Mouse (Mus musculus) midbrain, embryonic 12.5 days (tissue): Measurements from ENCODE around the gene Tesc. TPM values are rescaled to one million over a fixed set of nuclear protein-coding genes. Genes with fewer than 3 reads are reported as not detected.
A peak's percentile ranks its signal among the peaks of the same experiment; 100 is the strongest.

Experiments used
- ATAC-seq: fragments of 200-750 bp; cut with Nextera tagmentation; 2 replicates; pipeline ENCODE4 v1.8.0; 2017; ENCODE audit warnings: low read depth, moderate TSS enrichment, moderate library complexity; ENCODE audit not compliant: low FRiP score
- H3K27ac ChIP-seq: fragments of 300-500 bp; sonication (generic); replicated peaks from 2 replicates; pipeline ENCODE4 v1.5.1; 2016; ENCODE audit warnings: mild to moderate bottlenecking
- H3K27me3 ChIP-seq: fragments of 300-500 bp; sonication (generic); 2 replicates; pipeline ENCODE4 v1.6.1; 2016; ENCODE audit warnings: mild to moderate bottlenecking
- H3K36me3 ChIP-seq: fragments of 300-500 bp; sonication (generic); 2 replicates; pipeline ENCODE4 v1.6.1; 2016
- H3K4me1 ChIP-seq: fragments of 300-500 bp; sonication (generic); 2 replicates; pipeline ENCODE4 v1.6.1; 2016
- H3K4me2 ChIP-seq: fragments of 300-500 bp; sonication (generic); replicated peaks from 2 replicates; pipeline ENCODE4 v1.6.1; 2016; ENCODE audit warnings: mild to moderate bottlenecking, moderate library complexity
- H3K4me3 ChIP-seq: fragments of 300-500 bp; sonication (generic); 2 replicates; pipeline ENCODE4 v1.5.1; 2016; ENCODE audit warnings: mild to moderate bottlenecking
- H3K9ac ChIP-seq: fragments of 300-500 bp; sonication (generic); replicated peaks from 2 replicates; pipeline ENCODE4 v1.6.1; 2016; ENCODE audit warnings: mild to moderate bottlenecking, moderate library complexity
- H3K9me3 ChIP-seq: fragments of 300-500 bp; sonication (generic); 2 replicates; pipeline ENCODE4 v1.6.1; 2016; ENCODE audit warnings: mild to moderate bottlenecking
- WGBS: fragments of 180-500 bp; shearing (Covaris S2); methylation state at CpG from one replicate; pipeline ENCODE4 v1.1.7; 2016; 5-methylcytosine and 5-hydroxymethylcytosine counted together
- polyA plus RNA-seq: library from polyadenylated mRNA; unstranded; fragments of >200 nt; fragmentation: Nextera tagmentation; extraction: Ambion mirVana; gene quantifications from 2 replicates; pipeline ENCODE4 v1.2.1, GENCODE M21; 2016

Tesc gene
- polyA plus RNA-seq, 1 experiment from 2014 or later = 1.5 TPM

DNA sequence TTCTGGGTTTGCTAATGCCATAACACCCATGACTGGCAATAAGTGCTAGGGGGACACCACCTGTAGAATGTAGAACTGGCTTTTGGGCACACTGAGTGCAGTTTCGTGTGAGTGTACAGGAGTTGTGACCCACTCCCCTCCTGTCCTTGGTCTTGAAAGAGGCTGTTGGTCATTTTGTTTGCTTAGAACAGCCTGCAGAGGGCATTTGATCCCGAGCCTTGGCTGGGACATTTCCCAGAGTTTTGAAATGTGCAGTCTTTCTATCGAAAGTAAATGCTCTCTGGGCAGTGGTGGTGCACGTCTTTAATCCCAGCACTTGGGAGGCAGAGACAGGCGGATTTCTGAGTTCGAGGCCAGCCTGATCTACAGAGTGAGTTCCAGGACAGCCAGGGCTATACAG, 31.6 kb upstream of the Tesc start:
- H3K4me1 ChIP-seq = no peaks in the 10 kb centered on the region
- no peaks in the 10 kb centered on the region for H3K27me3 ChIP-seq
- no peak overlapping the region for H3K9ac ChIP-seq
- no peak overlapping the region for H3K27ac ChIP-seq
- no peak for ATAC-seq
- no peak overlapping the region for H3K4me2 ChIP-seq
- peaks cover 96% of the 10 kb centered on the region for H3K36me3 ChIP-seq
- WGBS = 88% methylated on average over 6 of the region's 6 CpGs
- no peak overlapping the region for H3K4me3 ChIP-seq
- H3K9me3 ChIP-seq = no peaks in the 10 kb centered on the region

DNA sequence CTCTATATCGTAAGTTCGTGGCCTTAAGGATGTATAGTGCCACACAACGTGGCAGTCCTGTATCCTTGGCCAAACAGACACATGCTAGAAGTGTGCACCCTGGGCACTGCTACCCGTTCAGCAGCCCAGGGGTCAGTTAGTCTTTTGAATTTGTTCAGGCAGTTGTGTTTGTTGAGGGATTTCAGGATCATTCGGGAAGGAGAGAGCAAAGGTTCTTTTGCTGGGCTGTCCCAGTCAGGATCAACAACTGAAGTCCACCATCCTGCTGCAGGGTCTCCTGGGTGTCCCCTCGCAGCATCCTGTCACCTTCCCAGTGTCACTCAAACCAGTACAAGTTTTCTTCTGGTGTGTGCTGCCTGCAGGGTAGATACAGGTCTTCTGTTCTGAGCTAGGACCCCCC, 31.0 kb upstream of the Tesc start:
- peaks cover 96% of the 10 kb centered on the region for H3K36me3 ChIP-seq
- no peak overlapping the region for H3K4me3 ChIP-seq
- H3K27me3 ChIP-seq = no peaks in the 10 kb centered on the region
- no peak overlapping the region for H3K27ac ChIP-seq
- H3K9ac ChIP-seq = no peak overlapping the region
- 81% methylated on average over 6 of the region's 6 CpGs for WGBS
- H3K4me2 ChIP-seq = no peak overlapping the region
- no peak for ATAC-seq
- no peaks in the 10 kb centered on the region for H3K9me3 ChIP-seq
- no peaks in the 10 kb centered on the region for H3K4me1 ChIP-seq

DNA sequence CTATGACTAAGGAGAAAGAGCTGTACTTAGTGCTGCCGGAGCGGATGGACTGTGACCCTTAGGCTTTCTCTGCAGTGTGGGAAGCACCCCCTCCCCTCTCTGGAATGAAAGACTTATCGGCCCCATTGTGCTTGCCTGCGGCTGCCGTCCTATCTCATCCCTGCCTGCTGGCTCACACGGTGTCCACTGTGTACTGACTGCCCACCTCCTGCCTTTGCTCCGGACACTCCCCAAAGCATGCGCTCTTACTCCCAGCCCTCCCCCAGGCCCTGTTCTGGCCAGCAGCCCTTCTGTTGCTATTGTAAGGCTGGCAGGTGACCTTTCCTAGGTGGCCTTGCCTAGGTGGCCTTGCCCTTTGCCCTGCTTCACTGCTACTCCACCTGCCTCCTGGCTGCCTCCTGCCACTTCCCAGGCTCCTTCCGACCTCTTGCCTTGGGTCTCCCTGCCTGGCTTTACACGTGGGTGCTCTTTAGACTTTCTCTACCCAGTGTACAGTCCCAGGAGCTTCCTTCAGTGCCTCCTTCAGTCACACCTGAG, 30.0 kb upstream of the Tesc start:
- 46% methylated on average over 10 of the region's 10 CpGs for whole genome bisulfite sequencing
- Histone ChIP-seq H3K36me3 (peaks cover 96% of the 10 kb centered on the region), H3K27ac (no peak overlapping the region), H3K9me3 (no peaks in the 10 kb centered on the region), H3K4me3 (no peak overlapping the region), H3K9ac (no peak overlapping the region), H3K27me3 (no peaks in the 10 kb centered on the region), H3K4me2 (no peak overlapping the region), H3K4me1 (no peaks in the 10 kb centered on the region)
- no peak for ATAC-seq

DNA sequence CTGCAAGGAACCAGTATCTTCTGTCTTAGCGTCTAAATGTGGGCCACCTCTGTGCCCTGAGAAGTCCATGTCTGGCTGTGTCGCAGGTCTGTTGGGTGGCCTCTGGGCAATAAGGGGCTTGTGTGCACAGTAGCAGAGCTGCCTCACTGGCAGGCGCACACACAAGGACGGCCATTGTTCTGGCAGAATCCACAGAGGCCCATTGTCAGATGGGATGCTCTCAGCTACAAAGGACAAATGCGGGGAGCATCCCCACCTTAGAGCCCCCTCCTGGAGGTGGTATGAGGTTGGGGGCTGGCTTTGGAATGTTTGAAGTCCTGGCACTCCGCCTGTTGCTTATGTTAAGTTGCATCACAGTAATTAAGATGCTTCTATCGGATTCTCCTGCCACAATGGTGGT, 28.5 kb upstream of the Tesc start:
- 79% methylated on average over 7 of the region's 7 CpGs for whole genome bisulfite sequencing
- Histone ChIP-seq H3K27ac (no peak overlapping the region), H3K4me2 (no peak overlapping the region), H3K9me3 (no peaks in the 10 kb centered on the region), H3K4me1 (no peaks in the 10 kb centered on the region), H3K27me3 (no peaks in the 10 kb centered on the region), H3K4me3 (no peak overlapping the region), H3K9ac (no peak overlapping the region), H3K36me3 (peaks cover 97% of the 10 kb centered on the region)
- ATAC-seq = no peak

DNA sequence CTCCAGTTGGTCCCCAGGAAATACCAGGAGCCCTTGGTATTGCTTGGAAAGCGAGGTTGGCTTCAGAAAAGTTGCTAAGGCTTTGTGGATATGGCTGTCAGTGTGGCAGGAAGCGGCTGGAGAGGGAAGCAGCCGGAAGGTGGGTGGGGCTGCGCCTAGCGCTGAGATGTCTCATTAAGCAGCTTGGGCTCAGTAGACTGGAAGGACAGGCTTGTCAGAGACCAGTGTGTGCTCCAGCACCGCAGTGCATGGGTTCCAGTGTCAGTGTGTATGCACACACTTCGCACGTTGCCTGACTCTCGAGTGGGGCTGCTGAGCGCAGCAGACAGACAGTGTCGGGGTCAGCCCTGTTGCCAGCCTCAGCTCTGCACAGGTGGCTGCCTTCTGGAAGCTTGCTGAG, 28.0 kb upstream of the Tesc start:
- Histone ChIP-seq H3K27me3 (no peaks in the 10 kb centered on the region), H3K4me3 (no peak overlapping the region), H3K4me2 (no peak overlapping the region), H3K27ac (no peak overlapping the region), H3K36me3 (peaks cover 96% of the 10 kb centered on the region), H3K9ac (no peak overlapping the region), H3K9me3 (no peaks in the 10 kb centered on the region), H3K4me1 (no peaks in the 10 kb centered on the region)
- 85% methylated on average over 11 of the region's 11 CpGs for WGBS
- no peak for ATAC-seq

DNA sequence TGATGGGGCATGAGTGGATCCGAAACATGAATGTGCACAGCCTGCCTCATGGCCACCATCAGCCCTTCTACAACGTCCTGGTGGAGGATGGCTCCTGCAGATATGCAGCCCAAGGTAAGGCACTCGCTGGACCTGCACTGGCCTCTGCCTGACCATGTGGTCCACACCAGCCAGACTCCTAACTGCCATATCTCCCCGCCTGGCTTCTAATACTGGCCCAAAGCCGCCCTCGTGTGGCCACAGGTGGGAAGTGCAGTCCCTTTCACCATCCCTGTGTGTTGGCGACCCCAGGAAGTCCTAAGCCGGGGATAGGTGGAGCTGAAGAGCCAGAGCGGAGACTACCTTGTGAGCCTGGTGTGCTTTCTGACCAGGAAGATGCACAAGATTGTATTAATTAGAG, 25.5 kb upstream of the Tesc start:
- H3K9ac ChIP-seq = no peak overlapping the region
- H3K4me2 ChIP-seq = no peak overlapping the region
- H3K27ac ChIP-seq = no peak overlapping the region
- no peak overlapping the region for H3K4me3 ChIP-seq
- H3K9me3 ChIP-seq = no peaks in the 10 kb centered on the region
- H3K4me1 ChIP-seq = no peaks in the 10 kb centered on the region
- 0 out of 2 replicates have a peak, but pooled peaks have one; percentile 36 for ATAC-seq
- peaks cover 96% of the 10 kb centered on the region for H3K36me3 ChIP-seq
- H3K27me3 ChIP-seq = no peaks in the 10 kb centered on the region
- 32% methylated on average over 9 of the region's 9 CpGs for WGBS

DNA sequence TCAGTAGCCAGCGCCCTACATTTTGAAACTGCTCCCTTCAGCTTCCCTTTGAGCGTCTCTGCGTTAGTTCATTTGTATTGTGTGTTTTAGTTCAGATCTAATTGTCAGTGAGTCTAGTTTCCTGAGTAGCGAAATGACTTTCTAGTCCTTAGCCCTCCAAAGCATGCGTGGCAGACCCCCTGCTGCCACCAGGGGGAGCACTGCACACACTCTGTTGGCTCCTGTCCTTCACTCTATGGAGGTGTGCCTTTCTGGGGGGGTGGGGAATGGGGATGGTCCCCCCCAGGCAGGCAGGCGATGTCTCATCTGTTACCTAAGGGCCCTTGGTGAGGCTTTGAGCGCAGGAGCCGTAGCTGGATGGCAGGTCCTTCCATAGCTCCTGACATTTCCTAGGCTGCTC, 22.9 kb upstream of the Tesc start:
- 78% methylated on average over 8 of the region's 8 CpGs for WGBS
- Histone ChIP-seq H3K4me1 (no peaks in the 10 kb centered on the region), H3K36me3 (peaks cover 96% of the 10 kb centered on the region)

DNA sequence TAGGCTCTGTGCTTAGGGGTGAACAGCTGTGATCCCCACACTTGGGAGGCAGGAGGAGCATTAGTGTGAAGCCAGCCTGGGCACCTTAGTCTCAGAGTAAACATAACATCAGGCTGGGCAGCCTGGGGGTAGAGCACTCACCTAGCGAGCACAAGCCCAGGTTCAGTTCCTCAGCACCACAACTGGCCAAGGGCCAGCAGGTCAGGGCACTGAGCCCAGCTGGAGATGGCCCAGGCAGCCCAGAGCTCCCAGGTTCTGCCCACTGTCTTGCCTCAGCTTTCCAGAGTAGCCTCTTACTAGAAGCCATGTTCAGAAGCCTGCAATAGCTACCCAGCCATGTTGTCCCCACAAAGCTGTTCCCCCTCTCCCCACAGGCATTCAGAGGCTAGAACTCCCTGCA, 21.8 kb upstream of the Tesc start:
- Histone ChIP-seq H3K4me2 (no peak overlapping the region), H3K27me3 (no peaks in the 10 kb centered on the region), H3K36me3 (peaks cover 91% of the 10 kb centered on the region), H3K4me3 (no peak overlapping the region), H3K4me1 (no peaks in the 10 kb centered on the region), H3K9me3 (no peaks in the 10 kb centered on the region), H3K9ac (no peak overlapping the region), H3K27ac (no peak overlapping the region)
- no peak for ATAC-seq
- WGBS = 91% methylated on average over 1 of the region's 1 CpGs

More for the DNA sequence above, 22.9 kb upstream of the Tesc start:
- H3K27me3 ChIP-seq = no peaks in the 10 kb centered on the region
- no peak overlapping the region for H3K27ac ChIP-seq
- no peak overlapping the region for H3K9ac ChIP-seq
- H3K4me3 ChIP-seq = no peak overlapping the region
- no peak for ATAC-seq
- no peak overlapping the region for H3K4me2 ChIP-seq
- H3K9me3 ChIP-seq = no peaks in the 10 kb centered on the region

DNA sequence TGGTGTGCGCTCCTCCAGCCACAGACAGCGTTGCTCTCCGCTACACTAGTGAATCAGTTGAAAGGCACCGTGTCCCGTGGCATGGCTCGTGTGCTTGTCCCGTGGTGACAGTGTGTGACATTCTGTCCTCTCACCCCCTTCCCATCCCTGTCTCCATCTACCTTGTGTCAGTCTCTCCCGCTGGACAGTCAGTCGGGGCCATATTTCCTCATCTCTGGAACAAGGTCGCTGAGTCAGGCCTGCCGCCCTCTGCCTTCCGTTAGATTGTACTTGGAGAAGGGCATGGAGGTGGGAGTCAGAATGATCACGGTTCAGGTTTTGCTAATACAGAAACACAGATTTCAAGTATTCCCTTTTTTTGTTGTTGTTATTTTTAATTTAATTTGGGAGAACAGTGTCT, 19.2 kb upstream of the Tesc start:
- Histone ChIP-seq H3K27ac (no peak overlapping the region), H3K9me3 (no peaks in the 10 kb centered on the region), H3K4me2 (no peak overlapping the region), H3K4me1 (0 out of 2 replicates have a peak, but pooled peaks cover 6% of the 10 kb centered on the region), H3K4me3 (no peak overlapping the region), H3K36me3 (peaks cover 72% of the 10 kb centered on the region), H3K27me3 (no peaks in the 10 kb centered on the region), H3K9ac (no peak overlapping the region)
- no peak for ATAC-seq
- WGBS = 94% methylated on average over 13 of the region's 13 CpGs

DNA sequence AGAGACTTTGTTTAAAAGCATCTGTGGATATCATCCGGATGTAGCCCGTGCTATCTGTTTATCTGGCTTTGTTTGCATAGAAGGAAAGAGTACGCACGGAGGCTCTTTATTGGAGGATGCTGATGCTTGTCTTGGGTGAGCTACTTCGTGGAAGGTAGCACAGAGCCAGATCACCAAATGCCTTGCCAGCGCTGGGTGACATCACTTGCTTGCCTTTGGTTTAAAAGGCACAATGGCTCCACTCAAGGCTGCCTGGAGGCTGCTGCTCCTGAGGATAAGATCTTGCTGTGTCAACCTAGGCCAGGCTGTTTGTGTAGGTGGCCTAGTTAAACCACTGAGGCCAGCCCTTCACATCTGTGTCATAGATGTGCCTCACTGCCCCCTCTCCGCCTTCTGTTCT, 16.7 kb upstream of the Tesc start:
- Histone ChIP-seq H3K4me2 (no peak overlapping the region), H3K27me3 (no peaks in the 10 kb centered on the region), H3K9me3 (no peaks in the 10 kb centered on the region), H3K36me3 (peaks cover 49% of the 10 kb centered on the region), H3K27ac (0 out of 2 replicates have a peak overlapping the region, but pooled peaks have one; percentile 15), H3K4me3 (no peak overlapping the region), H3K9ac (no peak overlapping the region), H3K4me1 (peaks cover 15% of the 10 kb centered on the region)
- no peak for ATAC-seq
- 86% methylated on average over 7 of the region's 7 CpGs for WGBS

DNA sequence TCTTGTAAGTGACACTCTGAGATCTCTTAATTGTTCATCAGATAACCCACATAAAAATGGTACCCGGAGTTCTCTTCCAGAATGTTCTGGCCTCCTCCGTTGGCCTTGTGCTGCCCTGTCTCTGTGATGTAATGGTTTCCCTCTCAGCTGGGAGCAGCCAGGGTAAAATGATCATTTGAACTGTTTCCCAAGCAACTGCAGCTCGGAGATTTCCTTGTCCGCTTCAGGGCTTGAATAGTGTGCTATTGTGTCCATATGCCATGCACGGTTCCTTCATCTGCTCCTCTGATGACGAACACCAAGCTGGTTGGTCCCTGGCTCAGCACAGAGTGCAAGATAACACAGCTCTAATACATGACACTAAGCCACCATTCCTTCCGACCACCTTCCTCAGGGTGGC, 15.7 kb upstream of the Tesc start:
- WGBS = 73% methylated on average over 7 of the region's 7 CpGs
- Histone ChIP-seq H3K36me3 (peaks cover 40% of the 10 kb centered on the region), H3K4me3 (no peak overlapping the region), H3K9ac (no peak overlapping the region), H3K4me2 (no peak overlapping the region), H3K9me3 (no peaks in the 10 kb centered on the region), H3K27me3 (no peaks in the 10 kb centered on the region), H3K4me1 (peaks cover 15% of the 10 kb centered on the region), H3K27ac (0 out of 2 replicates have a peak overlapping the region, but pooled peaks have one; percentile 35)
- ATAC-seq = no peak

DNA sequence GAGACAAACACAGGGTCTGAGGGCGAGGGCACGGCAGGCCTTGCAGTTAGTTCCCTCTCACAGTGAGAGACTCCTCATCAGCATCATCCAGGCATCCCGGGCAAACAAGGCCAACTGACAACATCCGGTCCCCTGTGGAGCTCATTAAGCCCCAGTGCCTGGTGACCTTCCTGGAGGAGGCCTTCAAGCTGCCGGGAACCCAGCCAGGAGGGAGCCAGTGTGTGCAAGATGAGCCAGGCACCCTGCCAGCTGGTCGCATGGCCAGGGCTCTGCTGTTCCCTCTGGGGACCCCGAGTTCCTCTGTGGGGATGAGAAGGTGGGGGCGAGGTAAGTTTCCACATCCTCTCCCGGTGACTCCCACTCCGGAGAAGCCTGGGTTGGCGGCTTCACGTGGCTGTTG, 12.5 kb upstream of the Tesc start:
- ATAC-seq = no peak
- 23% methylated on average over 12 of the region's 12 CpGs for WGBS
- Histone ChIP-seq H3K27me3 (0 out of 2 replicates have a peak, but pooled peaks cover 3% of the 10 kb centered on the region), H3K4me3 (no peak overlapping the region), H3K9me3 (no peaks in the 10 kb centered on the region), H3K4me1 (peaks cover 15% of the 10 kb centered on the region), H3K27ac (no peak overlapping the region), H3K4me2 (no peak overlapping the region), H3K36me3 (peaks cover 11% of the 10 kb centered on the region), H3K9ac (peak overlapping the region; percentile 11; the same call in 1 of the 2 replicates)

DNA sequence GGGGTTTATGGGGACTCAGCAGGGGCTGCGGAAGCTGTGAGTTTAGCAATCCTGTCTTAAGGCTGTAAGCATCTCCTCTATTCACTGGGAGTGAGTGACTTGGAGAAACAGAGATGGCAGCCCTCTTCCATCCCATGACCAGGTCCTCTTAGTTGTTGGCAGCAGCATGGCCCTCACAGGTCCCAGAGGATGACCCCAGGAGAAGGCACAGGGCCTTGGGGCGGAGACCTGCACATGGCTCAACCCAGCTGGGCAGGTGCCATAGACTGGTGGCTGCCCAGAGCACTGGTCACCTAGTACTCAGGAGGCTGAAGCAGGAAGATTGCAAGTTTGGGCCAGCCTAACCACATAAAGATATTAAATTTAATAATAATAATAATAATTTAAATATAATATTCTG, 11.9 kb upstream of the Tesc start:
- WGBS = 85% methylated on average over 2 of the region's 2 CpGs
- H3K27me3 ChIP-seq = 0 out of 2 replicates have a peak, but pooled peaks cover 3% of the 10 kb centered on the region
- no peaks in the 10 kb centered on the region for H3K9me3 ChIP-seq
- H3K9ac ChIP-seq = no peak overlapping the region
- no peak overlapping the region for H3K4me2 ChIP-seq
- H3K27ac ChIP-seq = no peak overlapping the region
- H3K36me3 ChIP-seq = peaks cover 7% of the 10 kb centered on the region; the same call in 1 of the 2 replicates
- no peak overlapping the region for H3K4me3 ChIP-seq
- no peak for ATAC-seq
- peaks cover 15% of the 10 kb centered on the region for H3K4me1 ChIP-seq
